Mouse (Mus musculus): ENCODE data around the gene S100b. TPM values are rescaled to one million over a fixed set of nuclear protein-coding genes. Genes with fewer than 3 reads are reported as not detected.

The S100b gene
- polyA plus RNA-seq, 1 experiment: 0.35 TPM

- no peak for TF ChIP-seq CTCF (IDR thresholded peaks at IDR 0.05; ENCODE audit: borderline replicate concordance, insufficient read depth, low read length)
- TF ChIP-seq POLR2A (IDR thresholded peaks at IDR 0.05; ENCODE audit: low read depth, low read length): no peak
- H3K4me3 ChIP-seq (ENCODE audit: insufficient read depth, low read length): no peak overlapping the region
- no peak overlapping the region for H3K27ac ChIP-seq (ENCODE audit: insufficient read depth, low read length)
- peaks cover 23% of the 10 kb centered on the region for H3K4me1 ChIP-seq (ENCODE audit: control insufficient read depth, insufficient read depth, low read length)
Observed at GRCm38 (mm10) chr10:76257719-76258390, 4.2 kb downstream of the S100b start.

- H3K27ac ChIP-seq (ENCODE audit: insufficient read depth, low read length): 0 out of 2 replicates have a peak overlapping the region, but pooled peaks have one; percentile 21
Observed at GRCm38 (mm10) chr10:76259566-76260232, 6.0 kb downstream of the S100b start.

GRCm38 (mm10) chr10:76260358-76261059 is 6.9 kb downstream of the S100b start:
- H3K4me3 ChIP-seq (ENCODE audit: insufficient read depth, low read length): no peak overlapping the region
- H3K4me1 ChIP-seq (ENCODE audit: control insufficient read depth, insufficient read depth, low read length): peaks cover 19% of the 10 kb centered on the region; the same call in 1 of the 2 replicates
- H3K27ac ChIP-seq (ENCODE audit: insufficient read depth, low read length): no peak overlapping the region
- TF ChIP-seq POLR2A (IDR thresholded peaks at IDR 0.05; ENCODE audit: low read depth, low read length) (no peak), CTCF (IDR thresholded peaks at IDR 0.05; ENCODE audit: borderline replicate concordance, insufficient read depth, low read length) (no peak)

More at GRCm38 (mm10) chr10:76259566-76260232, 6.0 kb downstream of the S100b start:
- peaks cover 19% of the 10 kb centered on the region; the same call in 1 of the 2 replicates for H3K4me1 ChIP-seq (ENCODE audit: control insufficient read depth, insufficient read depth, low read length)
- TF ChIP-seq CTCF (IDR thresholded peaks at IDR 0.05; ENCODE audit: borderline replicate concordance, insufficient read depth, low read length): no peak
- no peak for TF ChIP-seq POLR2A (IDR thresholded peaks at IDR 0.05; ENCODE audit: low read depth, low read length)
- H3K4me3 ChIP-seq (ENCODE audit: insufficient read depth, low read length): no peak overlapping the region

GRCm38 (mm10) chr10:76261447-76261846 is 7.8 kb downstream of the S100b start:
- TF ChIP-seq POLR2A (IDR thresholded peaks at IDR 0.05; ENCODE audit: low read depth, low read length) (no peak), CTCF (IDR thresholded peaks at IDR 0.05; ENCODE audit: borderline replicate concordance, insufficient read depth, low read length) (no peak)
- no peak overlapping the region for H3K27ac ChIP-seq (ENCODE audit: insufficient read depth, low read length)
- no peak overlapping the region for H3K4me3 ChIP-seq (ENCODE audit: insufficient read depth, low read length)
- peaks cover 19% of the 10 kb centered on the region; the same call in 1 of the 2 replicates for H3K4me1 ChIP-seq (ENCODE audit: control insufficient read depth, insufficient read depth, low read length)

- peaks cover 19% of the 10 kb centered on the region; the same call in 1 of the 2 replicates for H3K4me1 ChIP-seq (ENCODE audit: control insufficient read depth, insufficient read depth, low read length)
- peak overlapping the region; percentile 68 for H3K27ac ChIP-seq (ENCODE audit: insufficient read depth, low read length)
- no peak overlapping the region for H3K4me3 ChIP-seq (ENCODE audit: insufficient read depth, low read length)
- TF ChIP-seq POLR2A (IDR thresholded peaks at IDR 0.05; ENCODE audit: low read depth, low read length): no peak
- TF ChIP-seq CTCF (IDR thresholded peaks at IDR 0.05; ENCODE audit: borderline replicate concordance, insufficient read depth, low read length): no peak
Observed at GRCm38 (mm10) chr10:76262431-76262830, 8.8 kb downstream of the S100b start.

GRCm38 (mm10) chr10:76271238-76271637 is 17.6 kb downstream of the S100b start:
- Histone ChIP-seq H3K4me3 (ENCODE audit: insufficient read depth, low read length) (no peak overlapping the region), H3K27ac (ENCODE audit: insufficient read depth, low read length) (no peak overlapping the region), H3K4me1 (ENCODE audit: control insufficient read depth, insufficient read depth, low read length) (no peaks in the 10 kb centered on the region)
- peak; percentile 73; the same call in 1 of the 2 replicates for TF ChIP-seq CTCF (IDR thresholded peaks at IDR 0.05; ENCODE audit: borderline replicate concordance, insufficient read depth, low read length)
- no peak for TF ChIP-seq POLR2A (IDR thresholded peaks at IDR 0.05; ENCODE audit: low read depth, low read length)

GRCm38 (mm10) chr10:76275256-76275655 is 21.6 kb downstream of the S100b start:
- Histone ChIP-seq H3K4me3 (ENCODE audit: insufficient read depth, low read length) (no peak overlapping the region), H3K4me1 (ENCODE audit: control insufficient read depth, insufficient read depth, low read length) (no peaks in the 10 kb centered on the region), H3K27ac (ENCODE audit: insufficient read depth, low read length) (no peak overlapping the region)
- no peak for TF ChIP-seq POLR2A (IDR thresholded peaks at IDR 0.05; ENCODE audit: low read depth, low read length)
- no peak for TF ChIP-seq CTCF (IDR thresholded peaks at IDR 0.05; ENCODE audit: borderline replicate concordance, insufficient read depth, low read length)

- Histone ChIP-seq H3K27ac (ENCODE audit: insufficient read depth, low read length) (no peak overlapping the region), H3K4me1 (ENCODE audit: control insufficient read depth, insufficient read depth, low read length) (no peaks in the 10 kb centered on the region), H3K4me3 (ENCODE audit: insufficient read depth, low read length) (no peak overlapping the region)
- TF ChIP-seq CTCF (IDR thresholded peaks at IDR 0.05; ENCODE audit: borderline replicate concordance, insufficient read depth, low read length): no peak
- TF ChIP-seq POLR2A (IDR thresholded peaks at IDR 0.05; ENCODE audit: low read depth, low read length): no peak
Observed at GRCm38 (mm10) chr10:76278541-76279097, 25.0 kb downstream of the S100b start.

GRCm38 (mm10) chr10:76288268-76288993 is 34.8 kb downstream of the S100b start:
- no peak overlapping the region for H3K27ac ChIP-seq (ENCODE audit: insufficient read depth, low read length)
- no peaks in the 10 kb centered on the region for H3K4me1 ChIP-seq (ENCODE audit: control insufficient read depth, insufficient read depth, low read length)

More at GRCm38 (mm10) chr10:76288268-76288993, 34.8 kb downstream of the S100b start:
- TF ChIP-seq POLR2A (IDR thresholded peaks at IDR 0.05; ENCODE audit: low read depth, low read length) (no peak), CTCF (IDR thresholded peaks at IDR 0.05; ENCODE audit: borderline replicate concordance, insufficient read depth, low read length) (no peak)
- H3K4me3 ChIP-seq (ENCODE audit: insufficient read depth, low read length): no peak overlapping the region

All from embryonic fibroblast, embryonic 13.5 days (primary cell).